Mouse (Mus musculus): ENCODE measurements around the gene Klhdc7b.

GRCm38 (mm10) chr15:89434136-89434535, 49.4 kb downstream of the Klhdc7b start:
- no peak for TF ChIP-seq CTCF (IDR thresholded peaks at IDR 0.05; ENCODE audit: control insufficient read depth, insufficient read depth, insufficient replicate concordance, low read depth, low read length)
- no peak for TF ChIP-seq POLR2A (IDR thresholded peaks at IDR 0.05; ENCODE audit: control insufficient read depth, low read depth, low read length)

Measured in testis, adult 2 months (tissue).